ENCODE assay signal across 24 mouse cellular contexts in genomic region chr6:31106856-31107359, GRCm38 (mm10).
DNase-seq lines count a peak whose midpoint lies in the region; ATAC-seq and TF ChIP-seq lines count a peak whose summit lies in the region.
"Had no signal": no experiment of that assay in that cellular context is flagged by ENCODE, and none has a peak within 500 bp of the region (broad histone marks: within the 10 kb centered on the region; RNA-seq: fewer than 3 reads in every experiment).

No protein-coding gene starts in this region.

- no peak for ATAC-seq in heart, postnatal 0 days (ENCODE audit: insufficient read depth, low read depth)
- ATAC-seq: forebrain, postnatal 0 days; midbrain, embryonic 16.5 days had no signal

- no peaks in the 10 kb centered on the region for H3K27me3 ChIP-seq in heart, adult 2 months (ENCODE audit: control insufficient read depth, insufficient read depth, low read length)
- no peaks in the 10 kb centered on the region for H3K27me3 ChIP-seq in heart, postnatal 0 days (ENCODE audit: control insufficient read depth, insufficient read depth, low read length)
- no peaks in the 10 kb centered on the region for H3K27me3 ChIP-seq in C2C12 (ENCODE audit: control insufficient read depth, insufficient read depth, insufficient read length)
- H3K27me3 ChIP-seq: embryonic facial prominence, embryonic 15.5 days; limb, embryonic 12.5 days; liver, embryonic 15.5 days; stomach, embryonic 15.5 days had no signal

- H3K9me3 ChIP-seq in heart, postnatal 0 days (replicated peaks; ENCODE audit: control insufficient read depth, low read length): peaks cover 10% of the 10 kb centered on the region; the same call in 1 of the 2 replicates
- H3K9me3 ChIP-seq: liver, embryonic 15.5 days; stomach, embryonic 15.5 days had no signal

- peaks cover 15% of the 10 kb centered on the region for H3K79me2 ChIP-seq in heart, adult 2 months (replicated peaks; ENCODE audit: control insufficient read depth, insufficient read depth, low read length)
- peaks cover 99% of the 10 kb centered on the region for H3K79me2 ChIP-seq in C2C12 (ENCODE audit: control insufficient read depth, insufficient read depth)

- DNase-seq in heart, adult 2 months: no peak
- no peak for DNase-seq in heart, adult 18-20 months
- DNase-seq in heart, postnatal 0 days (ENCODE audit: low spot score): no peak
- DNase-seq in heart, adult 9 months (ENCODE audit: low spot score in 2 of 2): no peak
- DNase-seq in kidney, postnatal 10 days: no peak
- DNase-seq: B cell, adult 2 months; cerebellum, postnatal 14 days; embryo, embryonic 11 days; forebrain, postnatal 0 days; kidney, adult 8-10 months; kidney, postnatal 36 days; layer of hippocampus, adult 9-11 months; lung, postnatal 10 days; thymus, adult 18-20 months; thymus, postnatal 4 days had no signal

- no peak for TF ChIP-seq EP300 in heart, adult 2 months (IDR thresholded peaks at IDR 0.05; ENCODE audit: insufficient read depth, low read depth, low read length)
- TF ChIP-seq EP300 in heart, postnatal 0 days (IDR thresholded peaks at IDR 0.05; ENCODE audit: low read depth): no peak

- peaks cover 94% of the 10 kb centered on the region for H3K79me3 ChIP-seq in C2C12 (ENCODE audit: low read depth)

- H3K36me3 ChIP-seq in heart, adult 2 months (ENCODE audit: control insufficient read depth, insufficient read depth, low read length): peaks cover 6% of the 10 kb centered on the region
- no peaks in the 10 kb centered on the region for H3K36me3 ChIP-seq in heart, postnatal 0 days (replicated peaks; ENCODE audit: control insufficient read depth, insufficient read depth, low read length)
- H3K36me3 ChIP-seq in C2C12 (ENCODE audit: control insufficient read depth, insufficient read depth): peaks cover 68% of the 10 kb centered on the region
- H3K36me3 ChIP-seq: embryonic facial prominence, embryonic 15.5 days; forebrain, embryonic 10.5 days; limb, embryonic 12.5 days; liver, embryonic 15.5 days; stomach, embryonic 15.5 days had no signal

- WGBS in heart, adult 2 months: 44% methylated on average over 10 of the region's 10 CpGs
- 58% methylated on average over 10 of the region's 10 CpGs for WGBS in heart, postnatal 0 days

- H3K4me3 ChIP-seq in heart, adult 2 months: no peak overlapping the region
- no peak overlapping the region for H3K4me3 ChIP-seq in heart, postnatal 0 days (ENCODE audit: low read depth, low read length)
- H3K4me3 ChIP-seq in C2C12 (ENCODE audit: insufficient read depth, poor library complexity, severe bottlenecking): peak overlapping the region; percentile 29
- no peak overlapping the region for H3K4me3 ChIP-seq in cortical plate, adult 2 months (ENCODE audit: insufficient read depth, low read length)
- H3K4me3 ChIP-seq: embryonic facial prominence, embryonic 15.5 days; forebrain, embryonic 10.5 days; limb, embryonic 12.5 days; liver, embryonic 15.5 days; stomach, embryonic 15.5 days had no signal

- TF ChIP-seq POLR2A in heart, adult 2 months (IDR thresholded peaks at IDR 0.05; ENCODE audit: insufficient read depth, low read depth, low read length): no peak
- TF ChIP-seq POLR2A in cortical plate, adult 2 months (IDR thresholded peaks at IDR 0.05; ENCODE audit: extremely low read depth, insufficient read depth, low read length): no peak

- H3K4me1 ChIP-seq in heart, adult 2 months (ENCODE audit: control insufficient read depth, insufficient read depth, low read length): peaks cover 27% of the 10 kb centered on the region
- peaks cover 22% of the 10 kb centered on the region for H3K4me1 ChIP-seq in heart, postnatal 0 days (ENCODE audit: control insufficient read depth, insufficient read depth)
- H3K4me1 ChIP-seq in cortical plate, adult 2 months (ENCODE audit: control insufficient read depth, insufficient read depth, low read length): peaks cover 27% of the 10 kb centered on the region
- H3K4me1 ChIP-seq: embryonic facial prominence, embryonic 15.5 days; stomach, embryonic 15.5 days had no signal

- H3K9ac ChIP-seq in heart, adult 2 months (ENCODE audit: low read depth, low read length): no peak overlapping the region
- H3K9ac ChIP-seq in heart, postnatal 0 days (replicated peaks; ENCODE audit: low read depth, low read length): no peak overlapping the region
- H3K9ac ChIP-seq: embryonic facial prominence, embryonic 15.5 days; forebrain, postnatal 0 days; hindbrain, embryonic 14.5 days; limb, embryonic 12.5 days; liver, embryonic 15.5 days; stomach, embryonic 15.5 days had no signal

- no peak for TF ChIP-seq CTCF in heart, adult 2 months (IDR thresholded peaks at IDR 0.05)
- no peak for TF ChIP-seq CTCF in heart, postnatal 0 days (IDR thresholded peaks at IDR 0.05; ENCODE audit: low read depth)
- TF ChIP-seq CTCF in C2C12 (IDR thresholded peaks at IDR 0.05; ENCODE audit: control insufficient read depth, insufficient read depth, insufficient read length): no peak
- TF ChIP-seq CTCF in cortical plate, adult 2 months (IDR thresholded peaks at IDR 0.05; ENCODE audit: extremely low read depth, insufficient read depth, low read length): no peak

- H3K27ac ChIP-seq in heart, adult 2 months: peak overlapping the region; percentile 34
- H3K27ac ChIP-seq in heart, postnatal 0 days (ENCODE audit: low read depth): peak overlapping the region; percentile 39; the same call in 1 of the 2 replicates
- H3K27ac ChIP-seq in cortical plate, adult 2 months (ENCODE audit: insufficient read depth, low read length): peak overlapping the region; percentile 2
- H3K27ac ChIP-seq: embryonic facial prominence, embryonic 15.5 days; forebrain, embryonic 10.5 days; hindbrain, embryonic 14.5 days; limb, embryonic 12.5 days; liver, embryonic 15.5 days; stomach, embryonic 15.5 days had no signal

- intact Hi-C loops in heart, adult 2 months (cut with DNase I): no loop called here

- no peak overlapping the region for H3K4me2 ChIP-seq in heart, postnatal 0 days (ENCODE audit: low read depth, low read length)
- H3K4me2 ChIP-seq: embryonic facial prominence, embryonic 15.5 days; hindbrain, embryonic 14.5 days; limb, embryonic 12.5 days; liver, embryonic 15.5 days; stomach, embryonic 15.5 days had no signal

- H3ac ChIP-seq in C2C12 (ENCODE audit: control insufficient read depth, insufficient read length, low read depth): peak overlapping the region; percentile 81

TF ChIP-seq in C2C12, 6 proteins besides CTCF, POLR2A, EP300 and RAD21:
- no peak for TF ChIP-seq CEBPB (IDR thresholded peaks at IDR 0.05; ENCODE audit: low read depth)
- TF ChIP-seq FOSL1 (IDR thresholded peaks at IDR 0.05; ENCODE audit: insufficient read depth, low read length, poor library complexity, severe bottlenecking): no peak
- TF ChIP-seq MAX (IDR thresholded peaks at IDR 0.05): no peak
- TF ChIP-seq MYOG (IDR thresholded peaks at IDR 0.05; ENCODE audit: control insufficient read depth, extremely low read depth, insufficient read length): no peak
- no peak for TF ChIP-seq MYOD1 (IDR thresholded peaks at IDR 0.05; ENCODE audit: control insufficient read depth, insufficient read length, low read depth)
- TF ChIP-seq USF1 (IDR thresholded peaks at IDR 0.05; ENCODE audit: low read depth): no peak
